In the genomic region with DNA sequence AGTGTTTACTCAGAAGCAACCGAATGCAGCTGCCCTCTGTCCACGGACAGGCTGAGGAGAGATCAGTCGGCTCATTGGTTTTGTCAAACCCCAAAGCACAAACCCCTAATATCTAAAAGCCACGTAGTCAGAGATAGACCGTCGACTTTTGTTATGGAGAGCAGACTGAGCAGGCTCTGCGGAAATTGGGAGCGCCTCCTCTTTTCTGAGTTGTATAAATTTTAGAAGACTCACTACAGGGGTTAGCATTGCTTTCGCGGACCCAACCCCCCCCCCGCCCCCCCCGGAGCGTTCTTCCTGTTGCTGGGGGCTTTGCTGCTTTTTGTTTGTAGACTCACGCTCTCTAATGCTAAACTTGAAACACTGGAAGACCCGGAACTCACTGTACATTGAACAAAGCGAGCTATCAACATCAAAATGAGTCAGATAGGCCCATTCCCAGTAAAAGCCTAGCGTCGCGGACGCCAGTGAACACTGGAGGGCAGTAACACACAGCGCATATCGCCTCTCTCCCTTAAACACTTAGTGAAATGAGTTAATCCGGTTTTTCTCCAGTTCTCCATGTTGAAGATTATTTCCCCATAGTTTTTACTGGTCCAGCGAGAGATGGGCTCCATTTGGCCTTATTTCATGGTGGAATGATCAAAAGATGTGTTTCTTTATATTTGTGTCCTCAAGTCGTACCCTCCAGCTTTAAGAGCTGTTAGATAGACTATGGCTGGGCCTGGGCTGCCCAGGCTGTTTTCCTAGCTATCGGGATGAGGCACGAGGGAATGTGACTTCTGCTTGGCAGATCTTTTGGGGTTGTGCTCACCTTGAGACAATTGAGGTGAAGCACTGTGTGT, we compare ENCODE assay signal across 9 mouse cellular contexts. TPM values are rescaled to one million over a fixed set of nuclear protein-coding genes. Genes with fewer than 3 reads are reported as not detected.
A peak's percentile ranks its signal among the peaks of the same experiment; 100 is the strongest.
DNase-seq lines count a peak whose midpoint lies in the region; ATAC-seq and TF ChIP-seq lines count a peak whose summit lies in the region.
"Had no signal": no experiment of that assay in that cellular context is flagged by ENCODE, and none has a peak within 500 bp of the region (broad histone marks: within the 10 kb centered on the region; RNA-seq: fewer than 3 reads in every experiment).

No protein-coding gene starts in this region.

- ATAC-seq in heart, embryonic 12.5 days (ENCODE audit: insufficient number of reproducible peaks, low FRiP score), result no peak
- ATAC-seq in common myeloid progenitor, adult 5-6 weeks (replicated peaks; ENCODE audit: low read depth, poor library complexity, severe bottlenecking), result peak; percentile 60; the same call in 1 of the 2 replicates
- no peak for ATAC-seq in heart, embryonic 16.5 days (replicated peaks; ENCODE audit: extremely low read depth, insufficient read depth, low FRiP score)
- ATAC-seq in liver, postnatal 0 days, result no peak

- no peak for DNase-seq in heart, adult 11 months
- DNase-seq in kidney, postnatal 36 days, result peak; percentile 11 to 68
- DNase-seq in liver, postnatal 0 days, result peak; percentile 27
- peak; percentile 56 for DNase-seq in retina, adult 2 months (ENCODE audit: low read depth, low spot score)
- DNase-seq in spleen, postnatal 10 days (ENCODE audit: low spot score in 2 of 2), result no peak

- H3K27me3 ChIP-seq in heart, embryonic 12.5 days (replicated peaks), result no peaks in the 10 kb centered on the region
- no peaks in the 10 kb centered on the region for H3K27me3 ChIP-seq in heart, embryonic 16.5 days (ENCODE audit: control insufficient read depth, insufficient read depth, low read length)
- no peaks in the 10 kb centered on the region for H3K27me3 ChIP-seq in liver, postnatal 0 days (ENCODE audit: insufficient read depth, low read length)

- TF ChIP-seq EP300 in liver, postnatal 0 days (IDR thresholded peaks at IDR 0.05; ENCODE audit: low read depth), result no peak

- peak overlapping the region; percentile 24 for H3K4me3 ChIP-seq in heart, embryonic 12.5 days
- H3K4me3 ChIP-seq in heart, embryonic 16.5 days (ENCODE audit: low read length), result peak overlapping the region; percentile 16; the same call in 1 of the 2 replicates
- H3K4me3 ChIP-seq in liver, postnatal 0 days (ENCODE audit: low read depth, low read length), result no peak overlapping the region

- H3K27ac ChIP-seq in heart, embryonic 12.5 days (ENCODE audit: poor library complexity, severe bottlenecking), result no peak overlapping the region
- H3K27ac ChIP-seq in heart, embryonic 16.5 days (ENCODE audit: low read length), result no peak overlapping the region
- no peak overlapping the region for H3K27ac ChIP-seq in liver, postnatal 0 days (ENCODE audit: low read depth)
- H3K27ac ChIP-seq: macrophage had no signal

- 0 out of 2 replicates have a peak, but pooled peaks cover 2% of the 10 kb centered on the region for H3K4me1 ChIP-seq in heart, embryonic 12.5 days (replicated peaks)
- H3K4me1 ChIP-seq in heart, embryonic 16.5 days (ENCODE audit: control insufficient read depth, insufficient read depth, low read length), result no peaks in the 10 kb centered on the region
- no peaks in the 10 kb centered on the region for H3K4me1 ChIP-seq in liver, postnatal 0 days (ENCODE audit: insufficient read depth)

- H3K9me3 ChIP-seq in heart, embryonic 12.5 days (replicated peaks), result no peaks in the 10 kb centered on the region
- H3K9me3 ChIP-seq in heart, embryonic 16.5 days (replicated peaks; ENCODE audit: control insufficient read depth, low read length), result no peaks in the 10 kb centered on the region
- H3K9me3 ChIP-seq in liver, postnatal 0 days (ENCODE audit: low read length), result no peaks in the 10 kb centered on the region

- H3K4me2 ChIP-seq in heart, embryonic 12.5 days, result peak overlapping the region; percentile 60
- peak overlapping the region; percentile 45 for H3K4me2 ChIP-seq in heart, embryonic 16.5 days (ENCODE audit: low read depth, low read length)
- peak overlapping the region; percentile 32; the same call in 1 of the 2 replicates for H3K4me2 ChIP-seq in liver, postnatal 0 days (ENCODE audit: low read depth, low read length)

- H3K9ac ChIP-seq in heart, embryonic 12.5 days, result no peak overlapping the region
- H3K9ac ChIP-seq in heart, embryonic 16.5 days (ENCODE audit: low read length), result no peak overlapping the region
- no peak overlapping the region for H3K9ac ChIP-seq in liver, postnatal 0 days (replicated peaks)

- H3K36me3 ChIP-seq in heart, embryonic 12.5 days, result no peaks in the 10 kb centered on the region
- H3K36me3 ChIP-seq in heart, embryonic 16.5 days (ENCODE audit: control insufficient read depth, insufficient read depth), result no peaks in the 10 kb centered on the region
- H3K36me3 ChIP-seq in liver, postnatal 0 days (replicated peaks; ENCODE audit: insufficient read depth, low read length), result no peaks in the 10 kb centered on the region

- WGBS in heart, embryonic 12.5 days, result 25% methylated on average over 27 of the region's 27 CpGs
- WGBS in heart, embryonic 16.5 days, result 27% methylated on average over 27 of the region's 27 CpGs
- WGBS in liver, postnatal 0 days (ENCODE audit: insufficient replicate concordance), result 29% methylated on average over 27 of the region's 27 CpGs

- peak; percentile 64 for TF ChIP-seq CTCF in liver, postnatal 0 days (IDR thresholded peaks at IDR 0.05; ENCODE audit: low read depth)

RNA-seq across cellular contexts. Expression of gene Sh3gl2, which starts 42.2 kb away (rescaled TPM):
- polyA plus RNA-seq in heart, embryonic 12.5 days (2016; fragmentation: Nextera tagmentation; extraction: Ambion mirVana), result 0.31 and 0.65 TPM in 2 replicates
- total RNA-seq in common myeloid progenitor, adult 5-6 weeks (2017), result not detected in 2 replicates
- polyA plus RNA-seq in heart, embryonic 16.5 days (2015; fragmentation: Nextera tagmentation; extraction: Ambion mirVana), result 0.60 and 0.81 TPM in 2 replicates
- polyA plus RNA-seq in liver, postnatal 0 days (2015; fragmentation: Nextera tagmentation; extraction: Ambion mirVana), result not detected in 2 replicates
- polyA plus RNA-seq: macrophage had no signal

Comparison
In these comparisons a context has a peak if more than half of its experiments do, and no peak if none do; other contexts are left out.
1. DNase-seq: peak in kidney, postnatal 36 days (2 of 2), liver, postnatal 0 days (single experiment) and retina, adult 2 months (single experiment); none in heart, adult 11 months (single experiment) and spleen, postnatal 10 days (0 of 2).
2. Peak in every context shown above with its lines, with median percentiles within 50 percentile points of each other: H3K4me2 ChIP-seq.